Mouse (Mus musculus) embryonic fibroblast, embryonic 13.5 days (primary cell): ENCODE results near the gene Mfsd7a. TPM values are rescaled to one million over a fixed set of nuclear protein-coding genes. Genes with fewer than 3 reads are reported as not detected.
"Not testable (repeated sequence)": the region's sequence is repeated elsewhere in the genome, so short reads cannot be mapped to it uniquely, and the experiment has no call there.

Source experiments
- H3K27ac ChIP-seq: 2 replicates; pipeline ENCODE4 v1.5.1; 2012; ENCODE audit warnings: low read length, control low read depth, inconsistent platforms; ENCODE audit not compliant: insufficient read depth
- H3K4me1 ChIP-seq: 2 replicates; pipeline ENCODE4 v1.6.1; 2011; ENCODE audit warnings: low read length; ENCODE audit not compliant: control insufficient read depth, insufficient read depth
- H3K4me3 ChIP-seq: 2 replicates; pipeline ENCODE4 v1.5.1; 2011; ENCODE audit warnings: mild to moderate bottlenecking, control low read depth, low read length; ENCODE audit not compliant: insufficient read depth
- CTCF ChIP-seq: IDR thresholded peaks from 2 replicates; pipeline ENCODE4 v1.5.1; 2011; ENCODE audit warnings: mild to moderate bottlenecking, control low read depth, low read length, moderate library complexity, borderline replicate concordance; ENCODE audit not compliant: insufficient read depth
- POLR2A ChIP-seq: IDR thresholded peaks from 2 replicates; pipeline ENCODE4 v1.6.1; 2011; ENCODE audit warnings: low read depth, mild to moderate bottlenecking, control low read depth, low read length, moderate library complexity
- polyA plus RNA-seq: library from polyadenylated mRNA; stranded (reverse); fragments of >200 nt; gene quantifications from 2 replicates; pipeline ENCODE4 v1.2.4, GENCODE M21; 2011; ENCODE audit warnings: low read depth; ENCODE audit not compliant: missing spikeins, insufficient read length

The Mfsd7a gene
- 0.72 and 0.95 TPM in 2 replicates for polyA plus RNA-seq

- H3K27ac ChIP-seq, result 0 out of 2 replicates have a peak within 1 kb of the TSS, but pooled peaks have one; percentile 6
- peak within 1 kb of the TSS; percentile 16 for H3K4me3 ChIP-seq
- no peaks in the 10 kb centered on the region for H3K4me1 ChIP-seq
- no peak for TF ChIP-seq CTCF
- peak; percentile 54 for TF ChIP-seq POLR2A
Measured at GRCm38 (mm10) chr5:108448785-108449668, at the start of gene Mfsd7a. Gene Mfsd7a, minus strand, starts transcription at chr5:108448891.

- not testable (repeated sequence) for H3K4me1 ChIP-seq, H3K4me3 ChIP-seq, H3K27ac ChIP-seq
Measured at GRCm38 (mm10) chr5:108486148-108486547, 37.5 kb upstream of the Mfsd7a start.

- Histone ChIP-seq H3K4me1 (no peaks in the 10 kb centered on the region), H3K27ac (no peak overlapping the region), H3K4me3 (no peak overlapping the region)
- TF ChIP-seq POLR2A, result no peak
- TF ChIP-seq CTCF, result peak; percentile 29; the same call in 1 of the 2 replicates
Measured at GRCm38 (mm10) chr5:108485239-108485638, 36.5 kb upstream of the Mfsd7a start.

GRCm38 (mm10) chr5:108483006-108483405, 34.3 kb upstream of the Mfsd7a start:
- Histone ChIP-seq H3K4me3 (no peak overlapping the region), H3K4me1 (no peaks in the 10 kb centered on the region), H3K27ac (no peak overlapping the region)
- TF ChIP-seq POLR2A, result no peak
- no peak for TF ChIP-seq CTCF

- Histone ChIP-seq H3K4me3 (no peak overlapping the region), H3K4me1 (no peaks in the 10 kb centered on the region), H3K27ac (no peak overlapping the region)
- no peak for TF ChIP-seq POLR2A
- no peak for TF ChIP-seq CTCF
Measured at GRCm38 (mm10) chr5:108475977-108476376, 27.3 kb upstream of the Mfsd7a start.

GRCm38 (mm10) chr5:108473737-108474136, 25.0 kb upstream of the Mfsd7a start:
- Histone ChIP-seq H3K4me3 (no peak overlapping the region), H3K4me1 (no peaks in the 10 kb centered on the region), H3K27ac (no peak overlapping the region)
- TF ChIP-seq CTCF (no peak), POLR2A (no peak)

- Histone ChIP-seq H3K4me1 (no peaks in the 10 kb centered on the region), H3K27ac (no peak overlapping the region), H3K4me3 (no peak overlapping the region)
- TF ChIP-seq POLR2A (no peak), CTCF (no peak)
Measured at GRCm38 (mm10) chr5:108469617-108470016, 20.9 kb upstream of the Mfsd7a start.

GRCm38 (mm10) chr5:108466647-108467046, 18.0 kb upstream of the Mfsd7a start:
- Histone ChIP-seq H3K27ac (no peak overlapping the region), H3K4me3 (no peak overlapping the region), H3K4me1 (peaks cover 6% of the 10 kb centered on the region)
- TF ChIP-seq POLR2A (no peak), CTCF (no peak)

GRCm38 (mm10) chr5:108465131-108465891, 16.6 kb upstream of the Mfsd7a start:
- TF ChIP-seq POLR2A (no peak), CTCF (no peak)
- H3K4me3 ChIP-seq, result no peak overlapping the region
- H3K27ac ChIP-seq, result no peak overlapping the region
- H3K4me1 ChIP-seq, result peaks cover 6% of the 10 kb centered on the region

GRCm38 (mm10) chr5:108462446-108462845, 13.8 kb upstream of the Mfsd7a start:
- H3K27ac ChIP-seq, result no peak overlapping the region
- no peak for TF ChIP-seq POLR2A
- TF ChIP-seq CTCF, result no peak
- H3K4me3 ChIP-seq, result peak overlapping the region; percentile 97
- peaks cover 6% of the 10 kb centered on the region for H3K4me1 ChIP-seq
